Mouse (Mus musculus) embryonic facial prominence, embryonic 15.5 days (tissue): ENCODE results near the gene Arhgap9. TPM values are rescaled to one million over a fixed set of nuclear protein-coding genes. Genes with fewer than 3 reads are reported as not detected.

Source experiments
- ATAC-seq: fragments of 200-750 bp; cut with Nextera tagmentation; 2 replicates; pipeline ENCODE4 v1.8.0; 2017; ENCODE audit warnings: low read depth, moderate TSS enrichment; ENCODE audit not compliant: insufficient number of reproducible peaks, low FRiP score, low TSS enrichment
- H3K27ac ChIP-seq: fragments of 300-500 bp; sonication (generic); replicated peaks from 2 replicates; pipeline ENCODE4 v1.5.1; 2015; ENCODE audit warnings: mild to moderate bottlenecking, inconsistent platforms
- H3K27me3 ChIP-seq: fragments of 300-500 bp; sonication (generic); 2 replicates; pipeline ENCODE4 v1.6.1; 2015; ENCODE audit warnings: inconsistent platforms
- H3K36me3 ChIP-seq: fragments of 300-500 bp; sonication (generic); 2 replicates; pipeline ENCODE4 v1.6.1; 2015; ENCODE audit warnings: mild to moderate bottlenecking, inconsistent platforms
- H3K4me1 ChIP-seq: fragments of 300-500 bp; sonication (generic); 2 replicates; pipeline ENCODE4 v1.6.1; 2015; ENCODE audit warnings: inconsistent platforms
- H3K4me2 ChIP-seq: fragments of 300-500 bp; sonication (generic); replicated peaks from 2 replicates; pipeline ENCODE4 v1.6.1; 2015; ENCODE audit warnings: mild to moderate bottlenecking, inconsistent platforms
- H3K4me3 ChIP-seq: fragments of 300-500 bp; sonication (generic); replicated peaks from 2 replicates; pipeline ENCODE4 v1.5.1; 2015; ENCODE audit warnings: mild to moderate bottlenecking, inconsistent platforms
- H3K9ac ChIP-seq: fragments of 300-500 bp; sonication (generic); 2 replicates; pipeline ENCODE4 v1.6.1; 2015; ENCODE audit warnings: inconsistent platforms
- H3K9me3 ChIP-seq: fragments of 300-500 bp; sonication (generic); replicated peaks from 2 replicates; pipeline ENCODE4 v1.6.1; 2016; ENCODE audit warnings: inconsistent platforms
- WGBS: fragments of 180-500 bp; shearing (Covaris S2); methylation state at CpG from one replicate; pipeline ENCODE4 v1.1.7; 2015; 5-methylcytosine and 5-hydroxymethylcytosine counted together
- polyA plus RNA-seq: library from polyadenylated mRNA; unstranded; fragments of >200 nt; fragmentation: Nextera tagmentation; extraction: Ambion mirVana; gene quantifications from 2 replicates; pipeline ENCODE4 v1.2.1, GENCODE M21; 2015

Arhgap9 gene
- polyA plus RNA-seq, 1 experiment from 2014 or later: 5.2 TPM

DNA sequence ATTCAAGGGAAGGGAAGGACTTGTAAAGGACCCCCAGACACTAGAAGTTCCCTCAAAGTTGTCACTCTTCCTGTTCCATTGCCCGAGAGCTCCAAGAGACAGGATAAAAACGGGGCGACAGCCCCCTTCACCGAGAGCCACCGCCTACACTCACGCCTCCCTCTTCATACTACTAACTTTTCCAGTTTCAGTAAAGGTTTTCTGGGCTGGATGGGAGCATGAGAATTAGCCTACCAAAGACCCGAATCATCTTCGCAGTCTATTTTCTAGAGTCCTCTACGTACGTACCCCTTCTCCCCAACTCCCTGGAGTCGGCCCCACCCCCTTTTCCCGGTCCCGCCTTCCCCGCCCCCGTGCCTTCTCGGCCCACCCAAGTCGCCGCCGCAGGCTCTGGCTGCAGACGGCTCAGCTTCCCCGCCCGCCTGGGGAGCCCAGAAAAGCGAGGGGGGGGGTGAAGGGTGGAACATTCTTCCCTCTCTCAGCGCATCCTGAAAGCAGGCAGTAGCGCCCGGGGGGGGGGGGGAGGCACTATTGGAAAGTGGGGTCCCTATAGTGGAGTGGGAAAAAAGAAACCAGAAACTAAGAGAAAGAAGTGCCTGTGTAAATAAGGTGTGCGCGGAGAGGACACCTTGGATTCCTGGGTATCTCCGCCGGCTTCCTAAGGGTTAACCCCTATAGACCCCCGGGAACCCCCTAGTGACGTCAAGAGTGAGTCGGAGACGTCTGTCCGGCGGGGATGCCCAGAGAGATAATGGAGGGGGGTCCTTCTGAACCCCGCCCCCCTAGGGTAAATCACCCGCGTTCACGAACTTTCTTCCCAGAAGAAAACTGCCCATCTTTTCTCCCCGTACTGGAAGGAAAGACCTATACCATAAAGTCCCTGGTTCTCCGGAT lies 18.2 kb downstream of the Arhgap9 start:
- peak; percentile 58 for ATAC-seq
- peak overlapping the region; percentile 93 for H3K4me2 ChIP-seq
- under 1% methylated on average over 42 of the region's 42 CpGs for WGBS
- H3K36me3 ChIP-seq: peaks cover 21% of the 10 kb centered on the region; the same call in 1 of the 2 replicates
- peak overlapping the region; percentile 96 for H3K27ac ChIP-seq
- no peaks in the 10 kb centered on the region for H3K9me3 ChIP-seq
- peak overlapping the region; percentile 56 for H3K4me3 ChIP-seq
- peaks cover 31% of the 10 kb centered on the region for H3K4me1 ChIP-seq
- peak overlapping the region; percentile 33; the same call in 1 of the 2 replicates for H3K9ac ChIP-seq
- no peaks in the 10 kb centered on the region for H3K27me3 ChIP-seq

DNA sequence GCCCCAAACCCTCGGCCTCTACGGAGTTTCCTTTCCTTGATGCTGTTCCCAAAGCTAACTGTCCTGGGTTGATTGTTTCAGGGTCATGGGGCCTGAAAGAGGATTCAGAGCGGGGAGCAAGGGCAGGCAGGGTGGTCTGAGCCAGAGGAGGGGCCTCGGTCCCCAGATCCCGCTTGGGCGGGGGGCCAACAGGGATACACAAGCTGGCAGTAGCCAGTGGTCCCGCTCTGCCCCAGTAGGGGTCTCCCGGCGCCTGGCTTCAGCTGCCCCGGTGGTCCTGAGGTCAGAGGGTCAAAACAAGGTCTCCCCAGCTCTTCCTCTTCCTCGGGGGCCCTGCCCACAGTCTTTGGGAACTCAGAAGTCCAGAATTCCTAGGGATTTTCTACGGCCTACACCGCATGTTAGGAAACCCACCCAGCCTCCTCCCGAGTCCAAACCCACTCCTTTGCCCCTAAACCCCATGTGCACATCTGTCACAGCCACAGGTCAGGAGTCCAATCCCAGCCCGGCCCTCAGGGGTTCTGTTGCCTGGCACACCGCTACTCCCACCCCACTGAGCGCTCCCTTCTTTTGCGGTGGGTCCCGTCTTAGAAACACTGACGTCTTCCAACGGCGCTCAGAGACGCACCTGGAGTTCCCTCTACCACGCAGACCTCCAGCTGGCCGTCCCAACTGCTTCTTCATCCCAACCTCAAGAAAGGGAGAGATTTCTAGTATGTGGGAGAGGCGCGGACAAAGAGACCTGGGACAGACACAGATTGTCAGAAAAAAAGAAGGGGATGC lies 19.0 kb downstream of the Arhgap9 start:
- Histone ChIP-seq H3K9me3 (no peaks in the 10 kb centered on the region), H3K4me3 (peak overlapping the region; percentile 56), H3K27ac (peak overlapping the region; percentile 96), H3K27me3 (no peaks in the 10 kb centered on the region), H3K36me3 (peaks cover 15% of the 10 kb centered on the region; the same call in 1 of the 2 replicates), H3K4me1 (peaks cover 31% of the 10 kb centered on the region), H3K9ac (peak overlapping the region; percentile 33), H3K4me2 (peak overlapping the region; percentile 93)
- ATAC-seq: no peak
- WGBS: under 1% methylated on average over 27 of the region's 27 CpGs

DNA sequence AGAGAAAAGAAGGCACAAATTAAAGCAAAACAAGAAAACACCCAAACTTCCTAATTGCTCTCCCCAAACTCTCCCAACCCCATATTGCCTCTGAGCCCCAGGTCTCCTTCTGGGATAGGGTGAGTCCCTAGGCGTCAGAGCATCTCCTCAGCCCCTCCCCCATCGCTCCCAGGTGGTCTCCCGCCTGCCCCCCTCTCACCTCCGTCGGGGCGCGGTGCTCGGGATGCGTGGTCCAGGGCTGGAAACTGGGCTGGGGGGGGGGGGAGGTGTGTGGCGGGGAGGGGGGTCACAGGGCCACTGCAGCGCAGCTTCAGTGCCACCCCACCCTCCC lies 19.6 kb downstream of the Arhgap9 start:
- H3K9ac ChIP-seq: peak overlapping the region; percentile 33
- peak overlapping the region; percentile 93 for H3K4me2 ChIP-seq
- H3K4me1 ChIP-seq: peaks cover 31% of the 10 kb centered on the region
- no peaks in the 10 kb centered on the region for H3K9me3 ChIP-seq
- H3K4me3 ChIP-seq: peak overlapping the region; percentile 56
- 0% methylated on average over 10 of the region's 11 CpGs for WGBS
- H3K36me3 ChIP-seq: peaks cover 10% of the 10 kb centered on the region; the same call in 1 of the 2 replicates
- peak overlapping the region; percentile 96 for H3K27ac ChIP-seq
- no peak for ATAC-seq
- no peaks in the 10 kb centered on the region for H3K27me3 ChIP-seq

DNA sequence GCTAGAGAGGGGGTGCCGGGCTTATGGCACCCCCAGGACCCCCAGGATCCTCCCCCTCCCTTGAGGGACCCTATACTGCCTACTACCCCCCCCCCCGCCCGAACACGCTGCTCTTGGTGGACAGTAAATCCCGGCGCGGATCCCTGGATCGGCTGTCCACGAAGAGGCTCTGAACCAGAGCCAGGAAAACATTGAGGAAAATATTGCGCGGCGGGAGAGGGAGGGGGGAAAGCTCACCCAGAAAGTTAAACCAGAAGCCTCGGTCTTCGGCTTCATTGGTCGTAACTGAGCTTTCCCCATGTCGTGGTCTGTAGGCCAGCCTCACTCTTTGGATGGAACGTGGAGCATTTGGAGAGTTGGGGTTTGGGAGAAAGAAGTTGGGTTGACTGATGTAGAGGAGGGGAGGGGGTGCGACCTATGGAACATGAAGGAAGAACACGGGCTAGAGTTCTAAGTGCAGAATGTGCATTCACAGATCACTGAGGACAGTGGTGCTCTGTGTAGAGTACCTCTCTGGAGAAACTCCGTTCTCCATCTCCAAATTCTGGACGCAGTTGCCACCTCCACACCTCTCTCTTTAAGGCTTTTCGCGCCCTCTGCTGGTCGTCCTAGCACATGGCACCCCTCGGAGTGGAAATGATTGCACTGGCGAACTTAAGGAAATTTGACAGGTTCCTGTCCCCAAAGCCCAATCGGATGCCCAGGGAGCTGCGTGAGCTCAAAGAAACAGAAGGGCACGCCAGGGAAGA lies 20.3 kb downstream of the Arhgap9 start, which contains the start of gene Gli1:
TSS of gene Gli1 (minus strand) at position 84 of the 749 bp plus-strand sequence.
- under 1% methylated on average over 29 of the region's 29 CpGs for WGBS
- H3K4me2 ChIP-seq: peak within 1 kb of the TSS; percentile 93
- H3K9ac ChIP-seq: peak within 1 kb of the TSS; percentile 33
- peak within 1 kb of the TSS; percentile 56 for H3K4me3 ChIP-seq
- peaks cover 3% of the 10 kb centered on the region; the same call in 1 of the 2 replicates for H3K36me3 ChIP-seq
- no peaks in the 10 kb centered on the region for H3K27me3 ChIP-seq
- no peak for ATAC-seq
- no peaks in the 10 kb centered on the region for H3K9me3 ChIP-seq
- peaks cover 31% of the 10 kb centered on the region for H3K4me1 ChIP-seq
- peak within 1 kb of the TSS; percentile 96 for H3K27ac ChIP-seq

DNA sequence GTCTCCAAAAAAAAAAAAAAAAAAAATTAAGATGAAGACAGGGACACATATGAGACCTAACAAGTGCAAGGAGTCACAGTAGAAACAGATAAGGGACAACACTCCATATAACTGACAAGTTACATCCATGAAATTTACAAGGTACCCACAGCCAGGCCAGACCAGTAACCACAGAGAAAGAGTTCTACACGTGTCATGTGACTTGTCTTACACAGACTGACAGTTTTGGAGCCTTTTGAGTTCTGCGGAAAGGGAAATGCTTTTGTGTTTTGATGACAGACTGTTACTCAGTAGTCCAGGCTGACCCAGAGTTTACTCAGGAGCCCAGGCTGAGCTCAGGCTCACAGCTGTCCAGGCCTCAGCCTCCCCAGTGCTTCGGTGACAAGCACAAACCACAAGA lies 21.3 kb downstream of the Arhgap9 start:
- Histone ChIP-seq H3K27me3 (no peaks in the 10 kb centered on the region), H3K9ac (no peak overlapping the region), H3K4me3 (no peak overlapping the region), H3K4me1 (peaks cover 28% of the 10 kb centered on the region), H3K36me3 (no peaks in the 10 kb centered on the region), H3K9me3 (no peaks in the 10 kb centered on the region), H3K4me2 (no peak overlapping the region), H3K27ac (no peak overlapping the region)
- WGBS: 57% methylated on average over 3 of the region's 3 CpGs
- no peak for ATAC-seq

- Histone ChIP-seq H3K9ac (no peak overlapping the region), H3K9me3 (no peaks in the 10 kb centered on the region), H3K27me3 (no peaks in the 10 kb centered on the region), H3K4me2 (no peak overlapping the region), H3K36me3 (no peaks in the 10 kb centered on the region), H3K4me1 (peaks cover 6% of the 10 kb centered on the region), H3K4me3 (no peak overlapping the region), H3K27ac (no peak overlapping the region)
- no peak for ATAC-seq
- WGBS: 78% methylated on average over 3 of the region's 3 CpGs
These were observed 24.4 kb downstream of the Arhgap9 start for GRCm38 (mm10) chr10:127346173-127346572.

GRCm38 (mm10) chr10:127348957-127349356 lies 27.2 kb downstream of the Arhgap9 start:
- no peak overlapping the region for H3K4me2 ChIP-seq
- 58% methylated on average over 4 of the region's 4 CpGs for WGBS
- no peaks in the 10 kb centered on the region for H3K9me3 ChIP-seq
- H3K4me1 ChIP-seq: no peaks in the 10 kb centered on the region
- H3K36me3 ChIP-seq: no peaks in the 10 kb centered on the region
- H3K9ac ChIP-seq: no peak overlapping the region
- H3K27ac ChIP-seq: no peak overlapping the region
- no peak for ATAC-seq
- no peaks in the 10 kb centered on the region for H3K27me3 ChIP-seq
- no peak overlapping the region for H3K4me3 ChIP-seq

GRCm38 (mm10) chr10:127349810-127350209 lies 28.0 kb downstream of the Arhgap9 start:
- 76% methylated on average over 8 of the region's 8 CpGs for WGBS

DNA sequence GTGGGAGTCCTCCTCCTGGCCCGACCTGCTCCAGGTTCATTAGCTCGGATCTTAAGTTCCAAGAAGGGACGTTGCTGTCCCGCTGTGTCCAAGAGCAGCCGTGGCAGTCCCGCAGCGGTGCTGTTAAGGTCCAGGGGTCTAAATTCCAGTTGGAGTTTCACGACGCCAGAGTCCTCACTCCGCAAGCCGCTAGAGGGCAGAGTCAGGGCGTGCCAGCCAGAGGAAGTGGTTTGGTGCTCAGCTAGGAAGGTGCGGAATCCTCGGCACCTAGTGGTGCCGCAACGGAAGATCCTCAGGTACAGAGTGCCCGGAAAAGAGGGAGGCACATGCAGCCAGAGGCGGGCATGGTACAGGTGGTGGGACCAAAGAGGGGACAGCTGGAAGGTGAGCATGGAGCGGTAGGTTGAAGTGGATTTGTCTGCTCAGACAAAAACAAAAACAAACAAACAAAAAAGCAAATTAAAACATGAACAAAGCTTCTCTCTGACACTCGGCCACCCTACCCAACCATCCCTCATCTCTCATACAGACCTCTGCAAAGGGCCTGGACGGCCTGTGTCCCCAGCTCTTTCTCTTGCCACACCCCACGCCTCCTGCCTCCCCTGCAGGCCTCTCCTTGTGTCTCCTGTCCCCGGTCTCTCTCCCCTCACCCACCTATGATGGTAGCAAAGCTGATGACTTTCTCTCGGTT lies 29.0 kb downstream of the Arhgap9 start:
- Histone ChIP-seq H3K27me3 (no peaks in the 10 kb centered on the region), H3K27ac (no peak overlapping the region), H3K4me1 (no peaks in the 10 kb centered on the region), H3K9me3 (no peaks in the 10 kb centered on the region), H3K9ac (0 out of 2 replicates have a peak overlapping the region, but pooled peaks have one; percentile 13), H3K4me3 (peak overlapping the region; percentile 34), H3K36me3 (no peaks in the 10 kb centered on the region), H3K4me2 (peak overlapping the region; percentile 46)
- WGBS: 9% methylated on average over 24 of the region's 24 CpGs
- peak; percentile 72; the same call in 1 of the 2 replicates for ATAC-seq

More at GRCm38 (mm10) chr10:127349810-127350209, 28.0 kb downstream of the Arhgap9 start:
- Histone ChIP-seq H3K27ac (no peak overlapping the region), H3K36me3 (no peaks in the 10 kb centered on the region), H3K27me3 (no peaks in the 10 kb centered on the region), H3K4me3 (no peak overlapping the region), H3K4me1 (no peaks in the 10 kb centered on the region), H3K4me2 (no peak overlapping the region), H3K9me3 (no peaks in the 10 kb centered on the region), H3K9ac (no peak overlapping the region)
- no peak for ATAC-seq

DNA sequence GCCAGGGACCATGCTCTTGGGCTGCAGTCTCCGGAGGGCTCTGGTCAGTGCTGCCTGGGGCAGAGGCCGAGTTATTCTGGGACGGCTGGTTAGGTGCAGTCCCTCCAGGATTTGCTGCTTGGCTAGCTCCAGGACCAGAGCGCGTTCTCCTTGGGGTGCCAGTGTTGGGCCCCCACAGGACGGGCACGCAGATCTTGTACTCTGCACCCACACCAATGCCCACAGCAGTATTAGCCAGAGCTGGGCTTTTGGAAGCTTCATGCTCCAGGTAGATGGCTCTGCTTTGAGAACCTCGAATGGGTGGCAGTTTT lies 29.5 kb downstream of the Arhgap9 start:
- no peaks in the 10 kb centered on the region for H3K27me3 ChIP-seq
- H3K9me3 ChIP-seq: no peaks in the 10 kb centered on the region
- H3K9ac ChIP-seq: 0 out of 2 replicates have a peak overlapping the region, but pooled peaks have one; percentile 13
- H3K4me1 ChIP-seq: no peaks in the 10 kb centered on the region
- ATAC-seq: no peak
- no peak overlapping the region for H3K4me3 ChIP-seq
- H3K4me2 ChIP-seq: peak overlapping the region; percentile 46
- 79% methylated on average over 8 of the region's 8 CpGs for WGBS
- H3K27ac ChIP-seq: no peak overlapping the region
- H3K36me3 ChIP-seq: no peaks in the 10 kb centered on the region
